Mouse (Mus musculus) ES-CJ7 (cell line): ENCODE data around the gene Nelfb.
"Not testable (repeated sequence)": the region's sequence is repeated elsewhere in the genome, so short reads cannot be mapped to it uniquely, and the experiment has no call there.

ENCODE experiments used
- DNase-seq: peaks from one replicate; pipeline ENCODE4 v3.0.0; 2011; ENCODE audit warnings: low read depth, low spot score

The Nelfb gene

GRCm38 (mm10) chr2:25211121-25211670, at the start of gene Nelfb:
Nelfb (minus strand) TSS chr2:25211489.
- peak; percentile 95 for DNase-seq

GRCm38 (mm10) chr2:25258887-25259286, 47.6 kb upstream of the Nelfb start:
- peak; percentile 67 for DNase-seq

- not testable (repeated sequence) for DNase-seq
These were observed 46.0 kb upstream of the Nelfb start for GRCm38 (mm10) chr2:25257250-25257649.

GRCm38 (mm10) chr2:25256443-25257109, 45.3 kb upstream of the Nelfb start:
- peak; percentile 84 for DNase-seq

- DNase-seq, result peak; percentile 91
These were observed 44.0 kb upstream of the Nelfb start, which contains the start of gene Tmem203 for GRCm38 (mm10) chr2:25255284-25255779. Tmem203 (plus strand) TSS chr2:25255439.

GRCm38 (mm10) chr2:25252331-25252730, 41.0 kb upstream of the Nelfb start:
- DNase-seq, result peak; percentile 44

- no peak for DNase-seq
These were observed 35.1 kb upstream of the Nelfb start, which contains the start of gene AL732309.1 for GRCm38 (mm10) chr2:25246183-25247072. AL732309.1 (minus strand) TSS chr2:25246863.

- DNase-seq, result no peak
These were observed 32.9 kb upstream of the Nelfb start for GRCm38 (mm10) chr2:25244144-25244543.

GRCm38 (mm10) chr2:25243342-25243741, 32.1 kb upstream of the Nelfb start:
- DNase-seq, result no peak

GRCm38 (mm10) chr2:25242101-25242506, 30.8 kb upstream of the Nelfb start, which contains the start of the genes Rnf208 and Cysrt1:
Rnf208 (plus strand) TSS chr2:25242255.
Cysrt1 (minus strand) TSS chr2:25242452.
- DNase-seq, result no peak

- peak; percentile 47 for DNase-seq
These were observed 30.1 kb upstream of the Nelfb start for GRCm38 (mm10) chr2:25241438-25241775.

GRCm38 (mm10) chr2:25240723-25241437, 29.6 kb upstream of the Nelfb start:
- peak; percentile 97 for DNase-seq

- DNase-seq, result no peak
These were observed 29.0 kb upstream of the Nelfb start for GRCm38 (mm10) chr2:25240310-25240709.

GRCm38 (mm10) chr2:25239766-25240165, 28.5 kb upstream of the Nelfb start:
- DNase-seq, result no peak

- no peak for DNase-seq
These were observed 26.8 kb upstream of the Nelfb start for GRCm38 (mm10) chr2:25238106-25238505.

GRCm38 (mm10) chr2:25237522-25237921, 26.2 kb upstream of the Nelfb start:
- DNase-seq, result no peak

GRCm38 (mm10) chr2:25236614-25237013, 25.3 kb upstream of the Nelfb start, which contains the start of gene Rnf224:
Rnf224 (minus strand) TSS chr2:25236787.
- no peak for DNase-seq

- DNase-seq, result no peak
These were observed 23.4 kb upstream of the Nelfb start for GRCm38 (mm10) chr2:25234551-25235220.

GRCm38 (mm10) chr2:25234050-25234449, 22.8 kb upstream of the Nelfb start, which contains the start of gene Slc34a3:
Slc34a3 (minus strand) TSS chr2:25234364.
- DNase-seq, result no peak

GRCm38 (mm10) chr2:25233421-25233820, 22.1 kb upstream of the Nelfb start:
- no peak for DNase-seq

- DNase-seq, result peak; percentile 45
These were observed 19.7 kb upstream of the Nelfb start for GRCm38 (mm10) chr2:25231038-25231437.
